Comparison of ENCODE assay signal across 15 mouse cellular contexts in genomic region chr19:4298322-4299121, GRCm38 (mm10). TPM values are rescaled to one million over a fixed set of nuclear protein-coding genes. Genes with fewer than 3 reads are reported as not detected.
A peak's percentile ranks its signal among the peaks of the same experiment; 100 is the strongest.
DNase-seq lines count a peak whose midpoint lies in the region; ATAC-seq and TF ChIP-seq lines count a peak whose summit lies in the region.
"Had no signal": no experiment of that assay in that cellular context is flagged by ENCODE, and none has a peak within 500 bp of the region (broad histone marks: within the 10 kb centered on the region; RNA-seq: fewer than 3 reads in every experiment).

No protein-coding gene starts in this region.

- WGBS in forebrain, embryonic 11.5 days, result 89% methylated on average over 17 of the region's 17 CpGs
- 91% methylated on average over 17 of the region's 17 CpGs for WGBS in forebrain, embryonic 10.5 days
- WGBS in midbrain, embryonic 11.5 days, result 90% methylated on average over 17 of the region's 17 CpGs
- WGBS in midbrain, embryonic 16.5 days, result 94% methylated on average over 17 of the region's 17 CpGs
- WGBS in intestine, postnatal 0 days, result 87% methylated on average over 17 of the region's 17 CpGs
- WGBS in stomach, postnatal 0 days, result 70% methylated on average over 17 of the region's 17 CpGs
- WGBS in kidney, adult 2 months, result 77% methylated on average over 17 of the region's 17 CpGs

- H3K27me3 ChIP-seq in forebrain, embryonic 11.5 days (ENCODE audit: control insufficient read depth, insufficient read depth, low read length), result no peaks in the 10 kb centered on the region
- H3K27me3 ChIP-seq in forebrain, embryonic 10.5 days (ENCODE audit: poor library complexity, severe bottlenecking), result no peaks in the 10 kb centered on the region
- no peaks in the 10 kb centered on the region for H3K27me3 ChIP-seq in midbrain, embryonic 11.5 days (ENCODE audit: control insufficient read depth, insufficient read depth, low read length)
- H3K27me3 ChIP-seq in midbrain, embryonic 16.5 days (ENCODE audit: control insufficient read depth, insufficient read depth, low read depth, low read length), result no peaks in the 10 kb centered on the region
- no peaks in the 10 kb centered on the region for H3K27me3 ChIP-seq in intestine, postnatal 0 days (replicated peaks; ENCODE audit: control insufficient read depth, insufficient read depth, low read length)
- no peaks in the 10 kb centered on the region for H3K27me3 ChIP-seq in stomach, postnatal 0 days (ENCODE audit: control insufficient read depth, insufficient read depth, low read length)
- no peaks in the 10 kb centered on the region for H3K27me3 ChIP-seq in kidney, adult 2 months (replicated peaks; ENCODE audit: control insufficient read depth, insufficient read depth, low read length)
- H3K27me3 ChIP-seq: forebrain, embryonic 12.5 days; heart, embryonic 13.5 days; hindbrain, embryonic 13.5 days; limb, embryonic 15.5 days; midbrain, embryonic 12.5 days; neural tube, embryonic 12.5 days had no signal

- peak; percentile 37 for DNase-seq in forebrain, embryonic 11.5 days (ENCODE audit: low spot score)
- DNase-seq in forebrain, embryonic 10.5 days (ENCODE audit: extremely low spot score, low spot score), result no peak
- peak; percentile 53 for DNase-seq in midbrain, embryonic 11.5 days (ENCODE audit: low spot score, missing footprints)
- no peak for DNase-seq in stomach, postnatal 0 days (ENCODE audit: low spot score)
- DNase-seq in MN1 (ENCODE audit: low spot score), result no peak
- DNase-seq in kidney, adult 2 months, result no peak

- no peak for TF ChIP-seq EP300 in stomach, postnatal 0 days (optimal IDR thresholded peaks at IDR 0.05)

- H3K27ac ChIP-seq in forebrain, embryonic 11.5 days (ENCODE audit: low read depth, low read length), result no peak overlapping the region
- H3K27ac ChIP-seq in forebrain, embryonic 10.5 days, result no peak overlapping the region
- H3K27ac ChIP-seq in midbrain, embryonic 11.5 days (ENCODE audit: low read depth, low read length), result no peak overlapping the region
- H3K27ac ChIP-seq in midbrain, embryonic 16.5 days (ENCODE audit: low read length), result no peak overlapping the region
- no peak overlapping the region for H3K27ac ChIP-seq in intestine, postnatal 0 days (ENCODE audit: low read depth, low read length)
- H3K27ac ChIP-seq in stomach, postnatal 0 days (replicated peaks), result peak overlapping the region; percentile 83
- no peak overlapping the region for H3K27ac ChIP-seq in kidney, adult 2 months (ENCODE audit: insufficient read depth, low read depth, low read length)
- H3K27ac ChIP-seq: forebrain, embryonic 12.5 days; heart, embryonic 13.5 days; hindbrain, embryonic 13.5 days; kidney, postnatal 0 days; midbrain, embryonic 12.5 days; neural tube, embryonic 12.5 days had no signal

- H3K9ac ChIP-seq in forebrain, embryonic 11.5 days (ENCODE audit: low read length), result no peak overlapping the region
- no peak overlapping the region for H3K9ac ChIP-seq in midbrain, embryonic 11.5 days (ENCODE audit: low read length)
- H3K9ac ChIP-seq in midbrain, embryonic 16.5 days (ENCODE audit: low read depth, low read length), result no peak overlapping the region
- no peak overlapping the region for H3K9ac ChIP-seq in intestine, postnatal 0 days (ENCODE audit: low read depth, low read length)
- H3K9ac ChIP-seq in stomach, postnatal 0 days (ENCODE audit: low read length), result no peak overlapping the region
- H3K9ac ChIP-seq: forebrain, embryonic 12.5 days; heart, embryonic 13.5 days; hindbrain, embryonic 13.5 days; limb, embryonic 15.5 days; midbrain, embryonic 12.5 days; neural tube, embryonic 12.5 days had no signal

- H3K36me3 ChIP-seq in forebrain, embryonic 11.5 days (ENCODE audit: control insufficient read depth, insufficient read depth, low read length), result no peaks in the 10 kb centered on the region
- peaks cover 38% of the 10 kb centered on the region for H3K36me3 ChIP-seq in forebrain, embryonic 10.5 days (replicated peaks)
- H3K36me3 ChIP-seq in midbrain, embryonic 11.5 days (ENCODE audit: control insufficient read depth, insufficient read depth, low read length), result 0 out of 2 replicates have a peak, but pooled peaks cover 2% of the 10 kb centered on the region
- H3K36me3 ChIP-seq in midbrain, embryonic 16.5 days (ENCODE audit: control insufficient read depth, insufficient read depth, low read length), result no peaks in the 10 kb centered on the region
- peaks cover 5% of the 10 kb centered on the region; the same call in 1 of the 2 replicates for H3K36me3 ChIP-seq in intestine, postnatal 0 days (ENCODE audit: control insufficient read depth, insufficient read depth)
- no peaks in the 10 kb centered on the region; the same call in 1 of the 2 replicates for H3K36me3 ChIP-seq in stomach, postnatal 0 days (ENCODE audit: control insufficient read depth, insufficient read depth, low read length)
- no peaks in the 10 kb centered on the region for H3K36me3 ChIP-seq in kidney, adult 2 months (ENCODE audit: control insufficient read depth, insufficient read depth, low read length)

- peaks cover 7% of the 10 kb centered on the region for H3K4me1 ChIP-seq in forebrain, embryonic 11.5 days (replicated peaks; ENCODE audit: control insufficient read depth, insufficient read depth, low read length)
- H3K4me1 ChIP-seq in forebrain, embryonic 10.5 days, result peaks cover 46% of the 10 kb centered on the region
- H3K4me1 ChIP-seq in midbrain, embryonic 11.5 days (ENCODE audit: control insufficient read depth, insufficient read depth, low read length), result peaks cover 17% of the 10 kb centered on the region
- peaks cover 31% of the 10 kb centered on the region for H3K4me1 ChIP-seq in midbrain, embryonic 16.5 days (ENCODE audit: control insufficient read depth, insufficient read depth, low read length)
- H3K4me1 ChIP-seq in intestine, postnatal 0 days (replicated peaks; ENCODE audit: control insufficient read depth, insufficient read depth, low read length), result 0 out of 2 replicates have a peak, but pooled peaks cover 11% of the 10 kb centered on the region
- peaks cover 21% of the 10 kb centered on the region for H3K4me1 ChIP-seq in stomach, postnatal 0 days (replicated peaks; ENCODE audit: control insufficient read depth, insufficient read depth)
- peaks cover 40% of the 10 kb centered on the region for H3K4me1 ChIP-seq in kidney, adult 2 months (ENCODE audit: control insufficient read depth, insufficient read depth, low read length)

- no peaks in the 10 kb centered on the region for H3K9me3 ChIP-seq in forebrain, embryonic 11.5 days (ENCODE audit: control insufficient read depth, low read length)
- H3K9me3 ChIP-seq in forebrain, embryonic 10.5 days, result no peaks in the 10 kb centered on the region
- H3K9me3 ChIP-seq in midbrain, embryonic 11.5 days (ENCODE audit: control insufficient read depth, low read length), result no peaks in the 10 kb centered on the region
- no peaks in the 10 kb centered on the region for H3K9me3 ChIP-seq in midbrain, embryonic 16.5 days (replicated peaks; ENCODE audit: control insufficient read depth, low read length, poor library complexity, severe bottlenecking)
- H3K9me3 ChIP-seq in intestine, postnatal 0 days (ENCODE audit: control insufficient read depth), result no peaks in the 10 kb centered on the region
- no peaks in the 10 kb centered on the region for H3K9me3 ChIP-seq in stomach, postnatal 0 days (ENCODE audit: control insufficient read depth, low read length)
- H3K9me3 ChIP-seq: forebrain, embryonic 12.5 days; heart, embryonic 13.5 days; hindbrain, embryonic 13.5 days; limb, embryonic 15.5 days; midbrain, embryonic 12.5 days; neural tube, embryonic 12.5 days had no signal

- 0 out of 2 replicates have a peak, but pooled peaks have one; percentile 20 for TF ChIP-seq CTCF in intestine, postnatal 0 days (IDR thresholded peaks at IDR 0.05; ENCODE audit: low read depth)
- peak; percentile 17; the same call in 1 of the 2 replicates for TF ChIP-seq CTCF in stomach, postnatal 0 days (IDR thresholded peaks at IDR 0.05; ENCODE audit: low read depth)
- TF ChIP-seq CTCF in kidney, adult 2 months (conservative IDR thresholded peaks at IDR 0.05; ENCODE audit: insufficient read depth, insufficient read length, low read depth, low read length), result no peak

- no peak for ATAC-seq in forebrain, embryonic 11.5 days (replicated peaks; ENCODE audit: low FRiP score)
- ATAC-seq in midbrain, embryonic 11.5 days (ENCODE audit: low FRiP score), result no peak
- ATAC-seq in midbrain, embryonic 16.5 days, result no peak
- ATAC-seq in intestine, postnatal 0 days, result no peak
- no peak for ATAC-seq in stomach, postnatal 0 days (ENCODE audit: low FRiP score, low TSS enrichment)

- no peak overlapping the region for H3K4me2 ChIP-seq in forebrain, embryonic 11.5 days (ENCODE audit: low read depth, low read length, severe bottlenecking)
- H3K4me2 ChIP-seq in midbrain, embryonic 11.5 days, result no peak overlapping the region
- no peak overlapping the region for H3K4me2 ChIP-seq in midbrain, embryonic 16.5 days (ENCODE audit: low read length)
- H3K4me2 ChIP-seq in intestine, postnatal 0 days (replicated peaks; ENCODE audit: low read depth), result no peak overlapping the region
- H3K4me2 ChIP-seq in stomach, postnatal 0 days (replicated peaks; ENCODE audit: low read depth), result 0 out of 2 replicates have a peak overlapping the region, but pooled peaks have one; percentile 1
- H3K4me2 ChIP-seq: forebrain, embryonic 12.5 days; heart, embryonic 13.5 days; hindbrain, embryonic 13.5 days; limb, embryonic 15.5 days; midbrain, embryonic 12.5 days; neural tube, embryonic 12.5 days had no signal

- TF ChIP-seq POLR2A in kidney, adult 2 months (IDR thresholded peaks at IDR 0.05; ENCODE audit: low read depth, low read length), result no peak

- no peak overlapping the region for H3K4me3 ChIP-seq in forebrain, embryonic 11.5 days (ENCODE audit: low read depth, low read length)
- H3K4me3 ChIP-seq in forebrain, embryonic 10.5 days, result no peak overlapping the region
- H3K4me3 ChIP-seq in midbrain, embryonic 11.5 days (ENCODE audit: low read depth, low read length), result no peak overlapping the region
- H3K4me3 ChIP-seq in midbrain, embryonic 16.5 days (ENCODE audit: low read depth, low read length), result no peak overlapping the region
- H3K4me3 ChIP-seq in intestine, postnatal 0 days (ENCODE audit: low read depth, low read length), result no peak overlapping the region
- no peak overlapping the region for H3K4me3 ChIP-seq in stomach, postnatal 0 days (ENCODE audit: low read depth, low read length)
- H3K4me3 ChIP-seq in kidney, adult 2 months (ENCODE audit: insufficient read depth, low read depth, low read length), result no peak overlapping the region
- H3K4me3 ChIP-seq: forebrain, embryonic 12.5 days; heart, embryonic 13.5 days; hindbrain, embryonic 13.5 days; limb, embryonic 15.5 days; midbrain, embryonic 12.5 days; neural tube, embryonic 12.5 days had no signal

RNA-seq across cellular contexts. Expression of gene Grk2, which starts 7.5 kb away (rescaled TPM):
- polyA plus RNA-seq in forebrain, embryonic 11.5 days (2014; fragmentation: Nextera tagmentation; extraction: Ambion mirVana), result 18.1 and 19.7 TPM in 2 replicates
- polyA plus RNA-seq in forebrain, embryonic 10.5 days (2016; fragmentation: Nextera tagmentation; extraction: Ambion mirVana), result 13.6 and 15.0 TPM in 2 replicates
- polyA plus RNA-seq in midbrain, embryonic 11.5 days (2014; fragmentation: Nextera tagmentation; extraction: Ambion mirVana), result 13.2 and 16.5 TPM in 2 replicates
- 24.8 and 26.8 TPM in 2 replicates for polyA plus RNA-seq in midbrain, embryonic 16.5 days (2015; fragmentation: Nextera tagmentation; extraction: Ambion mirVana)
- 14.4 and 18.5 TPM in 2 replicates for polyA plus RNA-seq in intestine, postnatal 0 days (2015; fragmentation: Nextera tagmentation; extraction: Ambion mirVana)
- polyA plus RNA-seq in stomach, postnatal 0 days (2015; fragmentation: Nextera tagmentation; extraction: Ambion mirVana), result 19.3 and 25.5 TPM in 2 replicates
- 56.7 and 60.3 TPM in 2 replicates for polyA plus RNA-seq in kidney, adult 2 months (2012; rRNA removed)

RNA-seq across cellular contexts. Expression of gene Ankrd13d, which starts 15.6 kb away (rescaled TPM):
- polyA plus RNA-seq in forebrain, embryonic 11.5 days (2014; fragmentation: Nextera tagmentation; extraction: Ambion mirVana), result 9.5 and 12.1 TPM in 2 replicates
- 7.9 and 9.2 TPM in 2 replicates for polyA plus RNA-seq in forebrain, embryonic 10.5 days (2016; fragmentation: Nextera tagmentation; extraction: Ambion mirVana)
- 8.5 and 8.8 TPM in 2 replicates for polyA plus RNA-seq in midbrain, embryonic 11.5 days (2014; fragmentation: Nextera tagmentation; extraction: Ambion mirVana)
- 55.6 and 65.7 TPM in 2 replicates for polyA plus RNA-seq in midbrain, embryonic 16.5 days (2015; fragmentation: Nextera tagmentation; extraction: Ambion mirVana)
- polyA plus RNA-seq in intestine, postnatal 0 days (2015; fragmentation: Nextera tagmentation; extraction: Ambion mirVana), result 2.0 and 2.4 TPM in 2 replicates
- 5.0 and 5.2 TPM in 2 replicates for polyA plus RNA-seq in stomach, postnatal 0 days (2015; fragmentation: Nextera tagmentation; extraction: Ambion mirVana)
- polyA plus RNA-seq in kidney, adult 2 months (2012; rRNA removed), result 4.2 and 5.1 TPM in 2 replicates

RNA-seq across cellular contexts. Expression of gene Ssh3, which starts 29.5 kb away (rescaled TPM):
- polyA plus RNA-seq in forebrain, embryonic 11.5 days (2014; fragmentation: Nextera tagmentation; extraction: Ambion mirVana), result 3.3 and 4.2 TPM in 2 replicates
- polyA plus RNA-seq in forebrain, embryonic 10.5 days (2016; fragmentation: Nextera tagmentation; extraction: Ambion mirVana), result 3.1 and 3.6 TPM in 2 replicates
- 2.1 and 2.3 TPM in 2 replicates for polyA plus RNA-seq in midbrain, embryonic 11.5 days (2014; fragmentation: Nextera tagmentation; extraction: Ambion mirVana)
- polyA plus RNA-seq in midbrain, embryonic 16.5 days (2015; fragmentation: Nextera tagmentation; extraction: Ambion mirVana), result 14.7 and 19.6 TPM in 2 replicates
- polyA plus RNA-seq in intestine, postnatal 0 days (2015; fragmentation: Nextera tagmentation; extraction: Ambion mirVana), result 18.1 and 18.5 TPM in 2 replicates
- 36.9 and 41.0 TPM in 2 replicates for polyA plus RNA-seq in stomach, postnatal 0 days (2015; fragmentation: Nextera tagmentation; extraction: Ambion mirVana)
- 39.0 and 61.4 TPM in 2 replicates for polyA plus RNA-seq in kidney, adult 2 months (2012; rRNA removed)

Comparison
In these comparisons a context has a peak if more than half of its experiments do, and no peak if none do; other contexts are left out.
1. DNase-seq: peak in forebrain, embryonic 11.5 days (single experiment) and midbrain, embryonic 11.5 days (single experiment); none in forebrain, embryonic 10.5 days (single experiment), stomach, postnatal 0 days (single experiment), MN1 (single experiment) and kidney, adult 2 months (single experiment).